Mouse (Mus musculus): ENCODE data around the gene Tmeff2. TPM values are rescaled to one million over a fixed set of nuclear protein-coding genes. Genes with fewer than 3 reads are reported as not detected.
A peak's percentile ranks its signal among the peaks of the same experiment; 100 is the strongest.

Tmeff2 gene
- polyA plus RNA-seq, 1 experiment from 2014 or later = 64.4 TPM

DNA sequence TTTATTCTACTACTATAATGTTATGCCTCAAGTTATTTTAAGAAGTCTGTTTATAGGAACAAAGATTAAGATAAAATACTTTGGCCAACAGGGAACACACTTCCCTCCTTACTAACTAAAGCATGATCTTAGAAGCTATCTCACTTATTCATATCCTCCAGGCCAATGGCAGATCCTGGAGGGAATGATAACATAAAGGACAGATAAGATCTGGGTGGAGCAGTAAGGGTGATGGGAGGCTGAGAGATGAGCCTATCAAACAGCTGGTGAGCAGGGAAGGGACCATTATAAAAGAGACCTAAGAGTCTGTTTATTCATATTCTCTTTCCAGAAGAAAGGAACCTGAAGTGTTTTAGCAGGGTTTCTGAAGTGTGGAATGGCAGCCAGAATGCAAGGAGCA, 290.8 kb downstream of the Tmeff2 start:
- Histone ChIP-seq H3K9me3 (no peaks in the 10 kb centered on the region), H3K36me3 (no peaks in the 10 kb centered on the region), H3K27ac (no peak overlapping the region), H3K4me1 (no peaks in the 10 kb centered on the region), H3K4me2 (replicated peaks) (no peak overlapping the region), H3K27me3 (replicated peaks) (no peaks in the 10 kb centered on the region), H3K4me3 (no peak overlapping the region), H3K9ac (no peak overlapping the region)
- no peak for ATAC-seq (ENCODE audit: low FRiP score, low read depth)

DNA sequence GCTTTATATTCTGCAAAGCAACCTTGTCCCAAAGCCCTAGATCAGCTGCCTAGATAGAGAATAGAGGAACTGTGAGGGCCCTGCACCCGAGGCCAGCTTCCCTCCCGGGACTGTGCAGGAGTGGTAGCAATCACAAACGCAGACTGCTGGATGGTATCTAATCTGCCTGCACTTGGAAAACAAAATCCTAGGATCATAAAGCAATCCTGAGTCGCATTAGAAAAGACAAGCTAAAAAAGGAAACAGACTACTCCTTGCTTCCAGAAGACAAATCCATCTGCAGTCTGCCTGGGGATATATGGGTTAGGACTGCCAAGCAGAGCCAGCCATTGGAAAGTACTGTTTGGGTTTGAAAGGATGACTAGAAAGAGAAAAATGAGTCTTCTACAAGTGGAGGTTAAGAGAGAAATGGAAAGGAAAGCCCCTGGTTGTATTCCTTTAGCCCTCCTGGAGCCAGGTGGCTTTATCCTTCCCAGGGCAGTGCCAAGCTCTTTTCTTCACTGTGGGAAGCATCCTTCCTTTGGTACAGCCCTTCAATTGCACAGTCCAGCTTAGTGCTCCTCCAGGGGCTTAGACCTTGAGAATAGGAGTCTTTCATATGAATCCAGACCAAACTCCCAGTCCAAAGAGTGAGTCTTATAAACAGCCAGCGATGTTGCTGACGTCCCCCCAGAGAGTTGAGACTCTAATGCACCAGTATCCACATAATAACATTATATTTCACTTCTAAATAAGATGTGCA, 291.6 kb downstream of the Tmeff2 start:
- no peaks in the 10 kb centered on the region for H3K36me3 ChIP-seq
- no peak overlapping the region for H3K4me3 ChIP-seq
- no peak overlapping the region for H3K9ac ChIP-seq
- 67% methylated on average over 6 of the region's 6 CpGs for WGBS
- H3K9me3 ChIP-seq = no peaks in the 10 kb centered on the region
- no peak overlapping the region for H3K27ac ChIP-seq
- H3K27me3 ChIP-seq (replicated peaks) = no peaks in the 10 kb centered on the region
- H3K4me2 ChIP-seq (replicated peaks) = no peak overlapping the region
- no peak for ATAC-seq (ENCODE audit: low FRiP score, low read depth)
- no peaks in the 10 kb centered on the region for H3K4me1 ChIP-seq

DNA sequence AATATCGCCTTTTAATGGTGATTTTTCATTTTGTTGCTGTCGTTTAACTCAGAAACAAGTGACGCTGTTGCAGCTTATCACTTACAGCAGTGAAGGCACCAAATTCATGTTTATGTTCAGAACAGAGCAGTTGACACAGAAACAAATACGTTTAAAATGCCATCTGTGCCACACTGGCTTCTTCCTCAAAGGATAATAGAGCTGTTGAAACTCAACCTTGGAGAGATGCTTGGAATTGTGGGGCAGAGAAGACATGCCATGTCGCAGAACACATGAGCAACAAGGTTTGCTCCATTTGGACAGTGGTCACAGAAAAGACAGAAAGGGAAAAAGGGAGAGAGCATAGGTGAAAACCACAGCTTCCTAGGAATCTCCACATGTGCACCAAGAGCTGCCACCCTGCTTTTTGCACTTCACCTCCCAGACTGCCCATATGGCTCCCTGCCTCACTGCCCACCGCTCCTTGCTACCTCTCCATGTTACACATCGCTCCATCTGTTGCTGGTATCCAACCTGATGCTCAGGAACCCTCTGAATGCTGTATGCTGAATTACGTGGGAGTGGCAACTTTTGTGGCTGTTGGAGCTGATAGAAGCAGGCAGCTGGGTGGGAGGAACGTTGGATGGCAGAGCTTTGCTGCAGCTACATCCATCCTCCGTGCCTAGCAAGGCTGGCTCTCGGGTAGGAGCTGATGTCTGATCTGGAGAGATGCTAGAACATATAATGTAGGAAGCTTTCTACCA, 298.8 kb downstream of the Tmeff2 start:
- H3K36me3 ChIP-seq = no peaks in the 10 kb centered on the region
- H3K4me3 ChIP-seq = no peak overlapping the region
- no peak overlapping the region for H3K4me2 ChIP-seq (replicated peaks)
- H3K4me1 ChIP-seq = no peaks in the 10 kb centered on the region
- H3K27me3 ChIP-seq (replicated peaks) = no peaks in the 10 kb centered on the region
- no peak overlapping the region for H3K9ac ChIP-seq
- 83% methylated on average over 11 of the region's 11 CpGs for WGBS
- ATAC-seq (ENCODE audit: low FRiP score, low read depth) = no peak
- H3K9me3 ChIP-seq = no peaks in the 10 kb centered on the region
- H3K27ac ChIP-seq = no peak overlapping the region

DNA sequence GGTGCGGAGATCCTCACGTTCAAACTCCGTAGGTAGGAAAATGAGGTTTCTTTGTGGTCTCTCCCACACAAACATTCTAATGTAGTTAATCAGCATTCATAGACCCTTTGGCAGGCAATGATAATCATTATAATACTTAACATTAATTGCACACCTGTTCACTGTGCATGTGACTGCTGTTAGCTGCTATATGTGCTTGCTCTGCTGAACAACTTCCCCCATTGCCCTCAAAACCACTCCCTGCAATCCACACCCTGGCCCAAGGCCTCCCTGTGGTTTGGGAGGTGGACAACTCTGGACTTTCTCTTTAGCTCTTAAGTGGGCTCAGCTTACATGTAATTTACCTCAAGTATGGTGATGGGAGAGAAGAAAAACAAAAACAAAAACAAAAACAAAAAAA, 299.5 kb downstream of the Tmeff2 start:
- Histone ChIP-seq H3K9ac (no peak overlapping the region), H3K9me3 (no peaks in the 10 kb centered on the region), H3K4me1 (no peaks in the 10 kb centered on the region), H3K36me3 (no peaks in the 10 kb centered on the region), H3K27ac (no peak overlapping the region), H3K4me3 (no peak overlapping the region), H3K27me3 (replicated peaks) (no peaks in the 10 kb centered on the region), H3K4me2 (replicated peaks) (no peak overlapping the region)
- ATAC-seq (ENCODE audit: low FRiP score, low read depth) = no peak
- 92% methylated on average over 3 of the region's 3 CpGs for WGBS

DNA sequence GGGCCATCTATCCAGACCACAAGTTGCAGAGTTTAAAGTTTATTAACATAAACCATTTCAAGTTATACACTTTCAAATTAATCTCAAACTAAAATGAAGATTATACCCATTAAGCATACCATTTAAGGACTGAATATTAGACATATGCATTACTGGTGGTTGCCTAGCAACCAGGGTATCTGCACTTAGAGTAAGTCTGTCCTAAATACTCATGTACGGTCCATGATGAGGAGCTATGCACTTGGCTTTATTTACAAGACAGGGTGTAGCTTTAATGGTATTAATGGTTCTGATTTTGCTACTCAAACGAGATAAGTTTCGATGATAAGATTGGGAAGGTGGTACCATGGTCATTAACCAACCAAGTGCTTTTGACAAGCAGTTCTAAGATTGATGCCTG, 315.2 kb downstream of the Tmeff2 start:
- H3K27me3 ChIP-seq (replicated peaks) = no peaks in the 10 kb centered on the region
- no peaks in the 10 kb centered on the region for H3K4me1 ChIP-seq
- WGBS = 91% methylated on average over 3 of the region's 3 CpGs
- H3K36me3 ChIP-seq = no peaks in the 10 kb centered on the region
- H3K4me3 ChIP-seq = no peak overlapping the region
- H3K9me3 ChIP-seq = no peaks in the 10 kb centered on the region
- no peak overlapping the region for H3K9ac ChIP-seq
- no peak overlapping the region for H3K27ac ChIP-seq
- H3K4me2 ChIP-seq (replicated peaks) = no peak overlapping the region
- ATAC-seq (ENCODE audit: low FRiP score, low read depth) = no peak

DNA sequence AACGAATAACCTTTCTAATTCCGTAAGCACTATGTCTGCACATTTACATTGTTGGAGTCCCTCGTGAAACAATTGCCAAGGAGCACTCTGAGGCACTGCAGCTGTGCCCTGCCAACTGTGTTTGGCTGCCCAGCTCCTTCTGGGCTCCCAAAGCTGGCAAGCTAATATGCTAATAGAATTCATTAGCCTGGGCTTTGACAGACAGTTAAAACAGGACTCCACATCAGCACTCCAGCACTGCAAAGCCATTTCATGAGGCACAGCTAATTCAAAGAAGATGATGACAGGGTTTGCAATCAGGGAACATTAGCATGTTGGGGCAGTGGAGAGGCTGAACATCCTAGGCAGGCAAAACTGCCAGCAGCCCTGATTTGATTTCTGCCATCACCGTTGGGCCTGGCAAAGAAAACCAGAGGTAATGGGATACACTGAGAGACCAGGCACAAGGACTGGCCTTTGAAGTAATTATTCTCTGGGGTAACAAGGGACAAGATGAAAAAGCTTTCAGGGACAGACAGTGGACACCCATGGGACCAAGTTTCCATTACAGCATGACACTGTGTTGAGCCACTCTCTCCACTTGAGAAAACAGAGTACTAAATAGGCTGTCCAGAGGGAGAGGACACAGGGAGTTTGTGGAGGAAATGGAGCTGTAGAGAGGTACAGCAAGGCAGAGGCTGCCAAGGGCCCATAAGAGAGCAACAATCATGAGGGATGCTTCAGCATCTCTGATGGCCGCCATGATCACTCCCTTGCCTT, 316.0 kb downstream of the Tmeff2 start:
- H3K9me3 ChIP-seq = no peaks in the 10 kb centered on the region
- H3K36me3 ChIP-seq = no peaks in the 10 kb centered on the region
- no peaks in the 10 kb centered on the region for H3K4me1 ChIP-seq
- H3K9ac ChIP-seq = no peak overlapping the region
- 72% methylated on average over 5 of the region's 5 CpGs for WGBS
- H3K27me3 ChIP-seq (replicated peaks) = no peaks in the 10 kb centered on the region
- no peak overlapping the region for H3K27ac ChIP-seq
- H3K4me3 ChIP-seq = no peak overlapping the region
- peak; percentile 61 for ATAC-seq (ENCODE audit: low FRiP score, low read depth)
- H3K4me2 ChIP-seq (replicated peaks) = no peak overlapping the region

DNA sequence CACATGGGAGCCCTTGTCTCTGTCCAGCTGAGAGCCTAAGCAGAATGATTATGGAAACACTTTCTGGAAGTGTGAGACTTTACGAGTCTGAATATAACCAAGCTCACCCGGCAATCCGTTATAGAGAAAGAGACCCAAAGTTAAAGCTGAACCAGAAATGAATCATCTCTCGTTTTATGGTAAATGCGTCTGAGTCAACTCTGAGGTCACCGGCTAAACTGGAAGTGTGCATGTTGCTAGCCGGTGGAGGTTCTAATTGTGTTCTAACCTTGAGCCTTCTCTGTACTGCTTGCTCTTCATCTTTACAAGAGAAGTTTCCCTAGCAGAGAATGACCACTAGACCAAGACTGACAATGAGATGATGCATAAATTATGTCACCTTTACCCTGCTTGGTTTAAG, 316.8 kb downstream of the Tmeff2 start:
- Histone ChIP-seq H3K27ac (no peak overlapping the region), H3K9ac (no peak overlapping the region), H3K4me1 (no peaks in the 10 kb centered on the region), H3K4me2 (replicated peaks) (no peak overlapping the region), H3K27me3 (replicated peaks) (no peaks in the 10 kb centered on the region), H3K36me3 (no peaks in the 10 kb centered on the region), H3K4me3 (no peak overlapping the region), H3K9me3 (no peaks in the 10 kb centered on the region)
- ATAC-seq (ENCODE audit: low FRiP score, low read depth) = no peak
- 91% methylated on average over 7 of the region's 7 CpGs for WGBS

DNA sequence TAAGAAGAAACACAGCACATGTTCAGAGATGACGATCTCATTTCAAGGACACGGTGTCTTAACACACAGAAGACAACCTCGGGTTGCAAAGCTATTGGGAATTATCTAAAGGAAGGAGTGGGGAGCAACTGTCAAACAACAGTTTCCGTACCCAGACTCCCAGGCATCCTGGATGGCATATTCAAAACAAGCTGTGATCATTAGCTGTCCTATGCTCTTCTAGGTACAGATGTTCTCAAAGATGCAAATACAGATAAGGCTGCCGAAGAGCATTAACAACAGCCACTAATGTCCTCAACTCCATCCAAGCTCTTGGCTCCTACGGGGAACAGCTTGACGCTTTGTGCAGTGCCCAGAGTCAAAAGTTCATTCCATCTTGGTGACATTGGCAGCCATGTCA, 324.7 kb downstream of the Tmeff2 start:
- Histone ChIP-seq H3K4me1 (no peaks in the 10 kb centered on the region), H3K9ac (no peak overlapping the region), H3K4me3 (no peak overlapping the region), H3K9me3 (0 out of 2 replicates have a peak, but pooled peaks cover 2% of the 10 kb centered on the region), H3K36me3 (no peaks in the 10 kb centered on the region), H3K27me3 (replicated peaks) (no peaks in the 10 kb centered on the region), H3K27ac (no peak overlapping the region), H3K4me2 (replicated peaks) (no peak overlapping the region)
- WGBS = 86% methylated on average over 7 of the region's 7 CpGs
- ATAC-seq (ENCODE audit: low FRiP score, low read depth) = no peak

Small RNA genes within 50 kb of the gene (microRNA-seq; reads per million reads assigned to microRNA genes)
- not detected for gene Gm25736

All from neural tube, embryonic 12.5 days (tissue).